Mouse (Mus musculus): ENCODE data around the gene Smurf1.

GRCm38 (mm10) chr5:144948422-144948821, 17.2 kb downstream of the Smurf1 start:
- TF ChIP-seq CTCF (IDR thresholded peaks at IDR 0.05; ENCODE audit: extremely low read depth, insufficient read depth, insufficient read length, insufficient replicate concordance), result no peak
- no peak for TF ChIP-seq POLR2A (IDR thresholded peaks at IDR 0.05; ENCODE audit: low read depth, low read length)

All from spleen, adult 2 months (tissue).